Mouse (Mus musculus) cortical plate, adult 2 months (tissue): ENCODE measurements around the gene Det1. TPM values are rescaled to one million over a fixed set of nuclear protein-coding genes. Genes with fewer than 3 reads are reported as not detected.

Experiments
- H3K27ac ChIP-seq: fragments of 200-500 bp; 2 replicates; pipeline ENCODE4 v1.5.1; 2012; ENCODE audit warnings: low read length, control low read depth, inconsistent platforms; ENCODE audit not compliant: insufficient read depth
- H3K4me1 ChIP-seq: fragments of 200-500 bp; 2 replicates; pipeline ENCODE4 v1.6.1; 2011; ENCODE audit warnings: low read length; ENCODE audit not compliant: control insufficient read depth, insufficient read depth
- H3K4me3 ChIP-seq: fragments of 200-500 bp; 2 replicates; pipeline ENCODE4 v1.5.1; 2011; ENCODE audit warnings: mild to moderate bottlenecking, low read length, control low read depth; ENCODE audit not compliant: insufficient read depth
- CTCF ChIP-seq: fragments of 200-500 bp; IDR thresholded peaks from 2 replicates; pipeline ENCODE4 v1.5.1; 2011; ENCODE audit warnings: mild to moderate bottlenecking, control low read depth, low read length; ENCODE audit not compliant: insufficient read depth; ENCODE audit errors: extremely low read depth
- POLR2A ChIP-seq: fragments of 200-500 bp; IDR thresholded peaks from 2 replicates; pipeline ENCODE4 v1.6.1; 2011; ENCODE audit warnings: mild to moderate bottlenecking, low read length, control low read depth; ENCODE audit not compliant: insufficient read depth; ENCODE audit errors: extremely low read depth
- polyA plus RNA-seq: library from polyadenylated mRNA; depleted of rRNA; stranded (reverse); fragments of >200 nt; gene quantifications from 2 replicates; pipeline ENCODE4 v1.2.3, GENCODE M21; 2012; rRNA removed

Gene Det1
- 6.1 and 6.3 TPM in 2 replicates for polyA plus RNA-seq

GRCm38 (mm10) chr7:78846737-78847434 lies at the start of gene Det1:
Gene Det1, minus strand, starts transcription at chr7:78847263.
- peak within 1 kb of the TSS; percentile 56 for H3K4me3 ChIP-seq
- TF ChIP-seq POLR2A (no peak), CTCF (peak; percentile 70)
- H3K4me1 ChIP-seq: no peaks in the 10 kb centered on the region
- 0 out of 2 replicates have a peak within 1 kb of the TSS, but pooled peaks have one; percentile 33 for H3K27ac ChIP-seq

- Histone ChIP-seq H3K27ac (no peak within 1 kb of the TSS), H3K4me1 (no peaks in the 10 kb centered on the region), H3K4me3 (peak within 1 kb of the TSS; percentile 60)
- 0 out of 2 replicates have a peak, but pooled peaks have one; percentile 17 for TF ChIP-seq POLR2A
- no peak for TF ChIP-seq CTCF
Measured at GRCm38 (mm10) chr7:78895653-78896333, 48.7 kb upstream of the Det1 start, which contains the start of gene Aen. Gene Aen, plus strand, starts transcription at chr7:78895854.

DNA sequence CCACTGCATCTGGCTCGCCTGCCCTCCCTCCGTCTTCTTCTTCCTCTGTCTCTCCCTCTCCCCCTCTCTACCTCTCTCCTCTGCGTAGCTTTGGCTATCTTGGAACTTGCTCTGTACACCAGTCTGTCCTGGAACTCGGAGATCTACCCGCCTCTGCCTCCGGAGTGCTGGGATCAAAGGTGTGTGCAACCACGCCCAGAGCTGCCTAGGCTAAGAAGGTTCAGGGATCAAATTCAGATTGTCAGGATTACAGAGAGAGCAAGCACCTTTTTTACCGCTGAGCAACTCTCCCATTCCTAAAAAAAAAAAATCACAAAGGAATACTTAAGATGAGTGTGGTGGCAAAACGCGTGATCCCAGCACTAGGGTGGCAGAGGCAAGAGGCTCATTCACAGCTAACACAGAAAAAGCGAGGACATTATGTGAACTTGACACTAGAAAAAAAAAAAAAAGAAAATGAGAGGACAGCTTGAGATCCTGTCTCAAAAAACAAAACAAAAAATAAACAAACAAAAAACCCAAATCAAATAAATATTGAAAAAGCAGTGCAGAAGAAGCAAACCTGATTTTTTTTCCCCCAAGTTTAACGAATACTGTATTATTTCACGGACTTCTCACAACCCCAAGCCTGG lies 48.1 kb upstream of the Det1 start:
- Histone ChIP-seq H3K27ac (no peak overlapping the region), H3K4me1 (no peaks in the 10 kb centered on the region), H3K4me3 (peak overlapping the region; percentile 60)
- TF ChIP-seq CTCF (no peak), POLR2A (no peak)

DNA sequence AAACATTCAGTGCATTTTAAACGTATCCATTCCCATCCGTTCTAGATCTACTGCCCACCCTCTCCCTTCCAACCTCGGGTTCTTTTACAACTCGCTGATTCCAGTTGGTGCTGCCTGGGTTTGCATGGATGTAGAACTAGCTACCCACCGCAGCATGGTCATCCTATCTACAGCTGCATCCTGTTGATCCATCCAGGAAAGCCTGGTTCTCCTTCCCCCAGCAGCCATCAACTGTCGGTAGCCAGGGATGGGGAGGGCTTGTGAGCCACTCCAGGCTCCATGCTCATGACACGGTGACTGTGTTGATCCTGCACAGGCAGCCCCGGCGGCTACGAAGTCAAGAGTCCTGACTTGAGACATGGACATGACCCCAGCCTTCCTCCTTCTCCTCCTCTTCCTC lies 46.9 kb upstream of the Det1 start:
- H3K27ac ChIP-seq: no peak overlapping the region
- TF ChIP-seq CTCF: no peak
- TF ChIP-seq POLR2A: no peak
- H3K4me1 ChIP-seq: no peaks in the 10 kb centered on the region
- no peak overlapping the region for H3K4me3 ChIP-seq

DNA sequence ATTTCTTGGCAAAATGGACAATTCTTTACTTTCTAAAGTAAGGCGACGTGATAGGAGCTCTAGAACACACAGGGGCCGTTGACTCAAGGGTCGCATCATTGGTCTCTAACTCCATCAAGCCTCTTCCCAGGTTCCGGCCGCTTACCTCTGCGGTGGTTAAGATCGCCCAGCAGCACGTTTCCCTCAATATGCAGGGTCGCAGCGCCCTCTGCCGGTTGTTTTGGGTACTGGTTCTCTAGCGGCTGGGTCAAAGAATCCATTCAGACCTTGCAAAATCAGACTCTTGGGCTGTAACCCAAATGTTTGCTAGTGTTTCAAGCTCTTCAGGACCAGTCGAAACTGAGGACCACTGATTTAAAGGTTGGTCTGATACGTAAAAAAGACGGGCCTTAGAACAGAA lies 43.6 kb upstream of the Det1 start:
- no peak overlapping the region for H3K27ac ChIP-seq
- no peaks in the 10 kb centered on the region for H3K4me1 ChIP-seq
- H3K4me3 ChIP-seq: no peak overlapping the region
- peak; percentile 94 for TF ChIP-seq CTCF
- no peak for TF ChIP-seq POLR2A

- TF ChIP-seq CTCF: no peak
- no peak for TF ChIP-seq POLR2A
- H3K4me3 ChIP-seq: no peak overlapping the region
- no peaks in the 10 kb centered on the region for H3K4me1 ChIP-seq
- no peak overlapping the region for H3K27ac ChIP-seq
Measured at GRCm38 (mm10) chr7:78887431-78887842, 40.4 kb upstream of the Det1 start.

GRCm38 (mm10) chr7:78886496-78886895 lies 39.4 kb upstream of the Det1 start:
- Histone ChIP-seq H3K27ac (no peak overlapping the region), H3K4me3 (no peak overlapping the region), H3K4me1 (peaks cover 2% of the 10 kb centered on the region; the same call in 1 of the 2 replicates)
- TF ChIP-seq CTCF (no peak), POLR2A (no peak)

DNA sequence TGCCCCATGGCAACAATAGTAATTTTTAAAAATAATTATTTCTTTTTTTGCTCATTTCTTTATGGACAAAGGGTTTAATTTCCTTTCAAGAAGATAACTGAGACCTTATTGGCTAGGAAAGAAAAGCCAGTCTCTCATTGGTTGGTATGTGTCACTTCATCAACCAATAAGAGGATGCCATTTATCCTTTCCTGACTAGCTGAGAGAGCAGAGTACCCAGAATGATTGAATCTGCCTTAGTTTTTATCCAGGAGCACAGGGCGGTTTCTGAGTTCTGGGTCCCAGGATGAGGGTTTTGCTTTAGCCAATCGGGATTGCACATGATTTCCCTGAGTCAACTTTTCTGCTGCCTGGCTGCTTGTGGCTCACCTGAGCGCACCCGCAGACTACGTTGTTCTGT lies 38.3 kb upstream of the Det1 start:
- Histone ChIP-seq H3K27ac (no peak overlapping the region), H3K4me1 (peaks cover 2% of the 10 kb centered on the region; the same call in 1 of the 2 replicates), H3K4me3 (peak overlapping the region; percentile 27)
- TF ChIP-seq CTCF (no peak), POLR2A (no peak)

DNA sequence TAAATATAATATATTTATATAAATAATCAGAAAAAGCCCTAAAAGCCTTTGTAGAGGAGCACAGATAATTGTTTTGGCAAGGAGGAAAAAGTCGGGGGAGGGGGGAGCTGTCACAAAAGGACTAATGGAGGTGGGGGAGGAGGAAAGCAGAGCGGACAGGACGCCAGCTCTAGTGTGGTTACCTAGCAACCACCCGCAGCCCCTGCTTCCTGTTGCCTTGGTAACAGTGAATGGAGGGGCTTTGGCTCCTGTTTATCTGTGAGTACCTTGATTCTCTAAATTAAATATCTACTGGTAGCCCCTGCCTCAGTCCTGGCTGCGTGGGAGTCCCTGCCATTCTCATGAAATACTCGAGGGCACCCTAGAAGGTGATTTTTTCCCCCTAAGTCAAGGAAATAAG lies 37.1 kb upstream of the Det1 start:
- no peak overlapping the region for H3K27ac ChIP-seq
- TF ChIP-seq CTCF: no peak
- TF ChIP-seq POLR2A: no peak
- peak overlapping the region; percentile 50 for H3K4me3 ChIP-seq
- peaks cover 2% of the 10 kb centered on the region; the same call in 1 of the 2 replicates for H3K4me1 ChIP-seq

GRCm38 (mm10) chr7:78883726-78884060 lies 36.6 kb upstream of the Det1 start:
- Histone ChIP-seq H3K4me3 (peak overlapping the region; percentile 50), H3K27ac (no peak overlapping the region), H3K4me1 (peaks cover 2% of the 10 kb centered on the region; the same call in 1 of the 2 replicates)
- TF ChIP-seq POLR2A (no peak), CTCF (no peak)
